Mouse (Mus musculus) heart, embryonic 11.5 days (tissue): ENCODE data around the gene Nubp2. TPM values are rescaled to one million over a fixed set of nuclear protein-coding genes. Genes with fewer than 3 reads are reported as not detected.
A peak's percentile ranks its signal among the peaks of the same experiment; 100 is the strongest.

Experiments used
- ATAC-seq: fragments of 200-750 bp; cut with Nextera tagmentation; replicated peaks from 2 replicates; pipeline ENCODE4 v1.8.0; 2017; ENCODE audit warnings: moderate library complexity; ENCODE audit not compliant: insufficient number of reproducible peaks, low FRiP score, low TSS enrichment
- H3K27ac ChIP-seq: fragments of 300-500 bp; sonication (generic); 2 replicates; pipeline ENCODE4 v1.5.1; 2014; ENCODE audit warnings: mild to moderate bottlenecking, low read depth, low read length
- H3K27me3 ChIP-seq: fragments of 300-500 bp; sonication (generic); 2 replicates; pipeline ENCODE4 v1.6.1; 2014; ENCODE audit warnings: mild to moderate bottlenecking, low read length, mixed read lengths; ENCODE audit not compliant: control insufficient read depth, insufficient read depth
- H3K36me3 ChIP-seq: fragments of 300-500 bp; sonication (generic); 2 replicates; pipeline ENCODE4 v1.6.1; 2014; ENCODE audit warnings: mild to moderate bottlenecking, low read length, moderate library complexity, mixed read lengths; ENCODE audit not compliant: control insufficient read depth, insufficient read depth
- H3K4me1 ChIP-seq: fragments of 300-500 bp; sonication (generic); 2 replicates; pipeline ENCODE4 v1.6.1; 2014; ENCODE audit warnings: low read length; ENCODE audit not compliant: control insufficient read depth, insufficient read depth
- H3K4me2 ChIP-seq: fragments of 300-500 bp; sonication (generic); 2 replicates; pipeline ENCODE4 v1.6.1; 2014; ENCODE audit warnings: mild to moderate bottlenecking, moderate library complexity
- H3K4me3 ChIP-seq: fragments of 300-500 bp; sonication (generic); 2 replicates; pipeline ENCODE4 v1.5.1; 2014; ENCODE audit warnings: low read depth, low read length
- H3K9ac ChIP-seq: fragments of 300-500 bp; sonication (generic); 2 replicates; pipeline ENCODE4 v1.6.1; 2014; ENCODE audit warnings: mild to moderate bottlenecking, low read depth, low read length, moderate library complexity
- H3K9me3 ChIP-seq: fragments of 300-500 bp; sonication (generic); replicated peaks from 2 replicates; pipeline ENCODE4 v1.6.1; 2016; ENCODE audit warnings: low read length; ENCODE audit not compliant: control insufficient read depth
- WGBS: fragments of 180-500 bp; shearing (Covaris S2); extraction: QIAGEN DNeasy Blood & Tissue Kit; methylation state at CpG from one replicate; pipeline ENCODE4 v1.1.7; 2014; ENCODE audit not compliant: insufficient replicate concordance; 5-methylcytosine and 5-hydroxymethylcytosine counted together
- polyA plus RNA-seq: library from polyadenylated mRNA; unstranded; fragments of >200 nt; fragmentation: Nextera tagmentation; extraction: Ambion mirVana; gene quantifications from 2 replicates; pipeline ENCODE4 v1.2.1, GENCODE M21; 2014

Nubp2 gene
- polyA plus RNA-seq, 1 experiment from 2014 or later, result 42.3 TPM

DNA sequence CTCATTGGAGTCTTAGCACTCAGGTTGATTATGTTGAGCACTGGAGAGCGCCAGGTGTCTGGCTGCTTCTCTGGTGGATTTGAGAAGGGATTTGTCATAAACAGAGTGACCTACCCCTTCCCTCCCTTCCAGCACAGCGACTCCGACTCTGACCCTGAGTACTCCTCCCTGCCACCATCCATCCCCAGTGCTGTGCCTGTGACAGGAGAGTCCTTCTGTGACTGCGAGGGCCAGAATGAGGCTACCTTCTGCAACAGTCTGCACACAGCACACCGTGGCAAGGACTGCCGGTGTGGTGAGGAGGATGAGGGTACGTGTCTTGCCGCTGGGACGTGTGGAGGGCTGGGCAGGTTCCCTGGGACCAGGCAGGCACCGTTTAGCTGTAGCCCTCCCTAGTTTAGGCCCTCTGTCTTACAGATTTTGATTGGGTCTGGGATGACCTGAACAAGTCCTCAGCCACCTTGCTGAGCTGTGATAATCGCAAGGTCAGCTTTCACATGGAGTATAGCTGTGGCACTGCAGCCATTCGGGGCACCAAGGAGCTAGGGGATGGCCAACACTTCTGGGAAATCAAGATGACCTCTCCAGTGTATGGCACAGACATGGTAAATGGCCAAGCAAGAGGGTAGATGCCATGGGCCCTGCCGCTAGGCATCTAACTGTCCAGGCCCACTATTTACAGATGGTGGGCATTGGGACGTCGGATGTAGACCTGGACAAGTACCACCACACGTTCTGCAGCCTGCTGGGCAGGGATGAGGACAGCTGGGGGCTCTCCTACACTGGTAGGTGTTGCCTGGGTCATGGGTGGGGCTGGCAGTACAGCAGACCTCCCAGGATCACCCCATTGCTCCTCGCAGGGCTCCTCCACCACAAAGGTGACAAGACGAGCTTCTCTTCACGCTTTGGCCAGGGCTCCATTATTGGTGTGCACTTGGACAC is 4.3 kb upstream of the Nubp2 start:
- no peaks in the 10 kb centered on the region for H3K9me3 ChIP-seq
- 84% methylated on average over 19 of the region's 19 CpGs for WGBS
- H3K4me3 ChIP-seq, result no peak overlapping the region
- H3K27ac ChIP-seq, result no peak overlapping the region
- peaks cover 16% of the 10 kb centered on the region for H3K36me3 ChIP-seq
- peaks cover 20% of the 10 kb centered on the region for H3K4me1 ChIP-seq
- H3K4me2 ChIP-seq, result no peak overlapping the region
- ATAC-seq, result no peak
- H3K27me3 ChIP-seq, result no peaks in the 10 kb centered on the region
- H3K9ac ChIP-seq, result no peak overlapping the region

DNA sequence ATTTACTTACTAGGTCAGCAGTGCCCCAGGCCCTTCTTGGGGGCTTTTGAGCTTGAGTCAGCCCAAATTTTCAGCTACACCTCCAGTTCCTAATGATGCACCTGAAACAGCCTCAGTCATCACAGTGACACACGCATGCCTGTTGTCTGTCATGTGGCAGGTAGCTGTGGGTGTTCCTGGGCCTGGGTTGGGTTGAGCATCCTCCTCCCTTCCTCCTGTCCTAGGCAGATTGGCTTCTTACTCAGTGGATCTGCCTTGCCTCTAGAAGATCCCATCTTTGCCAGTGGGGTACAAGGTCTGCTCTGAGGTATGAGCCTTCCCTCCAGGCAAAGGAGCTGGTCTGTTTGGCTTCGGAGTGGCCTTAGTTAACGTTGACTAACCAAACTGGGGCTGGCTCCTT is 2.7 kb upstream of the Nubp2 start:
- Histone ChIP-seq H3K36me3 (peaks cover 16% of the 10 kb centered on the region), H3K9ac (peak overlapping the region; percentile 29; the same call in 1 of the 2 replicates), H3K9me3 (no peaks in the 10 kb centered on the region), H3K4me3 (no peak overlapping the region), H3K4me1 (peaks cover 18% of the 10 kb centered on the region), H3K27me3 (no peaks in the 10 kb centered on the region), H3K27ac (no peak overlapping the region), H3K4me2 (no peak overlapping the region)
- WGBS, result 88% methylated on average over 3 of the region's 3 CpGs
- no peak for ATAC-seq

DNA sequence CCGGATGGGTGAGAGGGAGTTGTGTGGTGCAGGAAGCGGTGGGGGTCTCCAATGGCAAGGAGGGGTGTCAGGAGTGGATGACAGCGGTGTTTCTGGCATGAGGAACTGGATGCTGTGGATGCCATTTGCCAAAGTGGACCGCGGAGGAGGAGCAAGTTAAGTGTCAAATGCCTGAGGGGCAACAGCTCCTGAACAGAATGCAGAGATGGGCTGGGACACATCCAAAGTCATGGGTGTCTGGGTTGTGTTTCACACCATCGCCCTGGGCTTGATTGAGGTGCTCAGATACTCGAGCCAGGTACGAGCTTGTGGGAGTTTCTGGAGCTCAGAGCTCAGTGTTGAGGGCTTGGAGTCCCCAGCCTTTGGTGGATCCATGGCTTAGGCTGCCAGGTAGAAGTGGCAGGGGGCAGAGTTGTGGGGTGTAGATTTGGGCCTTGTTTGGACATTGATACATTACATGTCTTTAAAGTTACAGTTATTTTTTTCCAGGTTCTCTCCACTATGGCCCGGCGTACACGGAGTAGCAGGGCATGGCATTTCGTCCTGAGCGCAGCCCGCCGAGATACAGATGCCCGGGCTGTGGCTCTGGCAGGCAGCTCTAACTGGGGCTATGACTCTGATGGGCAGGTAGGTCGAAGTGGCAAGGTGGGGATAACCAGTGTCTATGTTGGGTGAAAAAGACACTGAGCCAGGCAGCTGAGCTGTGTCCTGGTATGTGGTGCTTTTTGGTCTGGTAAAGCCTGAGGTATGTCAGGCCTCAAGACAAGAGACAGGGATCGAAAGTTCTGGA is 1.3 kb upstream of the Nubp2 start:
- Histone ChIP-seq H3K27ac (no peak overlapping the region; the same call in 1 of the 2 replicates), H3K27me3 (no peaks in the 10 kb centered on the region), H3K9me3 (no peaks in the 10 kb centered on the region), H3K4me2 (peak overlapping the region; percentile 82), H3K4me1 (peaks cover 17% of the 10 kb centered on the region), H3K36me3 (peaks cover 13% of the 10 kb centered on the region), H3K9ac (peak overlapping the region; percentile 89), H3K4me3 (peak overlapping the region; percentile 81)
- ATAC-seq, result no peak
- 62% methylated on average over 18 of the region's 18 CpGs for WGBS

GRCm38 (mm10) chr17:24886932-24887271 is 753 bp upstream of the Nubp2 start:
- peak; percentile 5 for ATAC-seq
- peaks cover 17% of the 10 kb centered on the region for H3K4me1 ChIP-seq
- no peaks in the 10 kb centered on the region for H3K9me3 ChIP-seq
- 2% methylated on average over 18 of the region's 18 CpGs for WGBS
- no peaks in the 10 kb centered on the region for H3K27me3 ChIP-seq
- peak overlapping the region; percentile 89 for H3K9ac ChIP-seq
- peak overlapping the region; percentile 81 for H3K4me3 ChIP-seq
- H3K27ac ChIP-seq, result peak overlapping the region; percentile 63
- peaks cover 9% of the 10 kb centered on the region for H3K36me3 ChIP-seq
- peak overlapping the region; percentile 82 for H3K4me2 ChIP-seq

- peaks cover 3% of the 10 kb centered on the region; the same call in 1 of the 2 replicates for H3K36me3 ChIP-seq
- peak overlapping the region; percentile 72 for H3K9ac ChIP-seq
- no peak overlapping the region for H3K27ac ChIP-seq
- no peaks in the 10 kb centered on the region for H3K9me3 ChIP-seq
- 22% methylated on average over 22 of the region's 22 CpGs for WGBS
- H3K4me1 ChIP-seq, result peaks cover 17% of the 10 kb centered on the region
- H3K4me2 ChIP-seq, result peak overlapping the region; percentile 69
- peak overlapping the region; percentile 81 for H3K4me3 ChIP-seq
- H3K27me3 ChIP-seq, result no peaks in the 10 kb centered on the region
- no peak for ATAC-seq
These were observed 604 bp downstream of the Nubp2 start for GRCm38 (mm10) chr17:24885356-24886133.

DNA sequence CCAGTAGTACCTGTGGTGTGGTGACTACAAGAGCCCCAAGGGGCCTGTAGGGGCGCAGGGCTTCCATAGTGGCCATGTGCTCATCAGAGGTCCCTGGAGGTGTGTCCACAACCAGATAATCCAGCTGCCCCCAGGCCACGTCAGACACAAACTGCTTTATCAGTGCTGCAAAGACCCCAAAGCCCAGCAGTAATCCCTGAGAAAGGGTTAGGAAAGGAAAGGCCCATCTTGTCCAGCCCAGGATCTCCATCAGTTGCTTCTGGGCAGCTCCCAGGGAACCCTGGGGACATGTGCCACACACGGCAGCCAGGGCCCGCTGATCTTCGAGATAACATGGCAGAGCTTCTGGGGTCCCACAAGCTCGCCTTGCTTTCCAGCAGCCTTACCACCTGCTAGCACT is 1.8 kb downstream of the Nubp2 start:
- no peak overlapping the region for H3K4me2 ChIP-seq
- 80% methylated on average over 6 of the region's 6 CpGs for WGBS
- no peaks in the 10 kb centered on the region for H3K27me3 ChIP-seq
- H3K36me3 ChIP-seq, result peaks cover 3% of the 10 kb centered on the region; the same call in 1 of the 2 replicates
- H3K9me3 ChIP-seq, result no peaks in the 10 kb centered on the region
- no peak overlapping the region for H3K4me3 ChIP-seq
- no peak overlapping the region for H3K9ac ChIP-seq
- ATAC-seq, result no peak
- no peak overlapping the region for H3K27ac ChIP-seq
- peaks cover 17% of the 10 kb centered on the region for H3K4me1 ChIP-seq

- Histone ChIP-seq H3K27ac (no peak overlapping the region), H3K4me1 (peaks cover 6% of the 10 kb centered on the region), H3K27me3 (no peaks in the 10 kb centered on the region), H3K4me2 (no peak overlapping the region), H3K9me3 (no peaks in the 10 kb centered on the region), H3K4me3 (no peak overlapping the region), H3K36me3 (peaks cover 3% of the 10 kb centered on the region; the same call in 1 of the 2 replicates), H3K9ac (no peak overlapping the region)
- 49% methylated on average over 7 of the region's 7 CpGs for WGBS
- ATAC-seq, result no peak
These were observed 4.3 kb downstream of the Nubp2 start for GRCm38 (mm10) chr17:24881738-24882440.
